Mouse (Mus musculus) kidney, postnatal 0 days (tissue): ENCODE results near the gene BC034090. TPM values are rescaled to one million over a fixed set of nuclear protein-coding genes. Genes with fewer than 3 reads are reported as not detected.
A peak's percentile ranks its signal among the peaks of the same experiment; 100 is the strongest.

Experiments
- ATAC-seq: fragments of 200-750 bp; cut with Nextera tagmentation; replicated peaks from 2 replicates; pipeline ENCODE4 v1.8.0; 2017; ENCODE audit warnings: low read depth, moderate number of reproducible peaks, moderate TSS enrichment, moderate library complexity; ENCODE audit not compliant: low FRiP score
- DNase-seq: peaks from one replicate; pipeline ENCODE4 v3.0.0-alpha.2; 2016; ENCODE audit warnings: low spot score
- H3K27ac ChIP-seq: fragments of 300-500 bp; sonication (generic); 2 replicates; pipeline ENCODE4 v1.5.1; 2014; ENCODE audit warnings: mild to moderate bottlenecking
- H3K27me3 ChIP-seq: fragments of 300-500 bp; sonication (generic); 2 replicates; pipeline ENCODE4 v1.6.1; 2014; ENCODE audit warnings: low read length, mixed read lengths; ENCODE audit not compliant: insufficient read depth
- H3K36me3 ChIP-seq: fragments of 300-500 bp; sonication (generic); 2 replicates; pipeline ENCODE4 v1.6.1; 2014; ENCODE audit warnings: low read length, mixed read lengths; ENCODE audit not compliant: insufficient read depth
- H3K4me1 ChIP-seq: fragments of 300-500 bp; sonication (generic); replicated peaks from 2 replicates; pipeline ENCODE4 v1.6.1; 2014; ENCODE audit warnings: antibody characterized with exemption, low read length, mixed read lengths; ENCODE audit not compliant: insufficient read depth
- H3K4me2 ChIP-seq: fragments of 300-500 bp; sonication (generic); 2 replicates; pipeline ENCODE4 v1.6.1; 2014; ENCODE audit warnings: mild to moderate bottlenecking, low read length, moderate library complexity, mixed read lengths
- H3K4me3 ChIP-seq: fragments of 300-500 bp; sonication (generic); replicated peaks from 2 replicates; pipeline ENCODE4 v1.5.1; 2014; ENCODE audit warnings: low read depth, low read length
- H3K9ac ChIP-seq: fragments of 300-500 bp; sonication (generic); 2 replicates; pipeline ENCODE4 v1.6.1; 2014; ENCODE audit warnings: low read depth, low read length
- H3K9me3 ChIP-seq: fragments of 300-500 bp; sonication (generic); replicated peaks from 2 replicates; pipeline ENCODE4 v1.6.1; 2016; ENCODE audit warnings: low read length, inconsistent platforms, mixed read lengths
- CTCF ChIP-seq: IDR thresholded peaks from 2 replicates; pipeline ENCODE4 v1.5.1; 2016; ENCODE audit warnings: antibody characterized with exemption, low read depth, mild to moderate bottlenecking, moderate library complexity
- WGBS: fragments of 180-500 bp; shearing (Covaris S2); extraction: QIAGEN DNeasy Blood & Tissue Kit; methylation state at CpG from one replicate; pipeline ENCODE4 v1.1.7; 2014; 5-methylcytosine and 5-hydroxymethylcytosine counted together
- polyA plus RNA-seq: library from polyadenylated mRNA; unstranded; fragments of >200 nt; fragmentation: Nextera tagmentation; extraction: Ambion mirVana; gene quantifications from 2 replicates; pipeline ENCODE4 v1.2.1, GENCODE M21; 2015

BC034090 gene
- polyA plus RNA-seq, 1 experiment from 2014 or later, result 9.9 TPM

GRCm38 (mm10) chr1:155247441-155247840 lies 3.2 kb upstream of the BC034090 start:
- H3K4me1 ChIP-seq, result 0 out of 2 replicates have a peak, but pooled peaks cover 6% of the 10 kb centered on the region
- H3K9ac ChIP-seq, result no peak overlapping the region
- no peaks in the 10 kb centered on the region for H3K27me3 ChIP-seq
- H3K9me3 ChIP-seq, result no peaks in the 10 kb centered on the region
- no peak overlapping the region for H3K4me3 ChIP-seq
- no peak for DNase-seq
- no peaks in the 10 kb centered on the region for H3K36me3 ChIP-seq
- WGBS, result 29% methylated on average over 5 of the region's 5 CpGs
- peak overlapping the region; percentile 80 for H3K27ac ChIP-seq
- peak; percentile 26; the same call in 1 of the 2 replicates for ATAC-seq
- H3K4me2 ChIP-seq, result no peak overlapping the region
- TF ChIP-seq CTCF, result no peak

GRCm38 (mm10) chr1:155245516-155245915 lies 1.3 kb upstream of the BC034090 start:
- H3K4me2 ChIP-seq, result peak overlapping the region; percentile 88
- ATAC-seq, result no peak
- no peaks in the 10 kb centered on the region for H3K9me3 ChIP-seq
- peaks cover 12% of the 10 kb centered on the region; the same call in 1 of the 2 replicates for H3K36me3 ChIP-seq
- peak overlapping the region; percentile 94; the same call in 1 of the 2 replicates for H3K27ac ChIP-seq
- peak overlapping the region; percentile 84; the same call in 1 of the 2 replicates for H3K9ac ChIP-seq
- WGBS, result 70% methylated on average over 7 of the region's 7 CpGs
- 0 out of 2 replicates have a peak, but pooled peaks cover 9% of the 10 kb centered on the region for H3K4me1 ChIP-seq
- no peaks in the 10 kb centered on the region for H3K27me3 ChIP-seq
- DNase-seq, result no peak
- no peak for TF ChIP-seq CTCF
- H3K4me3 ChIP-seq, result peak overlapping the region; percentile 71

GRCm38 (mm10) chr1:155244771-155245211 lies 547 bp upstream of the BC034090 start:
- 0 out of 2 replicates have a peak, but pooled peaks cover 11% of the 10 kb centered on the region for H3K4me1 ChIP-seq
- whole genome bisulfite sequencing, result 3% methylated on average over 29 of the region's 29 CpGs
- no peak for TF ChIP-seq CTCF
- peak overlapping the region; percentile 94 for H3K27ac ChIP-seq
- ATAC-seq (peak; percentile 22; the same call in 1 of the 2 replicates), DNase-seq (peak; percentile 53)
- no peaks in the 10 kb centered on the region for H3K9me3 ChIP-seq
- H3K9ac ChIP-seq, result peak overlapping the region; percentile 84
- H3K4me3 ChIP-seq, result peak overlapping the region; percentile 71
- H3K36me3 ChIP-seq, result peaks cover 12% of the 10 kb centered on the region; the same call in 1 of the 2 replicates
- H3K4me2 ChIP-seq, result peak overlapping the region; percentile 88
- H3K27me3 ChIP-seq, result no peaks in the 10 kb centered on the region

GRCm38 (mm10) chr1:155242488-155242745 lies 1.8 kb downstream of the BC034090 start:
- Histone ChIP-seq H3K27ac (0 out of 2 replicates have a peak overlapping the region, but pooled peaks have one; percentile 15), H3K4me1 (peaks cover 32% of the 10 kb centered on the region), H3K9me3 (no peaks in the 10 kb centered on the region), H3K36me3 (peaks cover 15% of the 10 kb centered on the region; the same call in 1 of the 2 replicates), H3K4me2 (no peak overlapping the region), H3K4me3 (no peak overlapping the region), H3K27me3 (no peaks in the 10 kb centered on the region), H3K9ac (no peak overlapping the region)
- no peak for TF ChIP-seq CTCF
- no peak for DNase-seq
- 33% methylated on average over 1 of the region's 1 CpGs for WGBS
- ATAC-seq, result no peak

- H3K4me2 ChIP-seq, result no peak overlapping the region
- ATAC-seq (no peak), DNase-seq (no peak)
- no peaks in the 10 kb centered on the region for H3K9me3 ChIP-seq
- no peak overlapping the region for H3K9ac ChIP-seq
- H3K4me3 ChIP-seq, result no peak overlapping the region
- WGBS, result 76% methylated on average over 12 of the region's 12 CpGs
- peak; percentile 22; the same call in 1 of the 2 replicates for TF ChIP-seq CTCF
- H3K27me3 ChIP-seq, result no peaks in the 10 kb centered on the region
- peaks cover 15% of the 10 kb centered on the region; the same call in 1 of the 2 replicates for H3K36me3 ChIP-seq
- H3K4me1 ChIP-seq, result peaks cover 35% of the 10 kb centered on the region
- H3K27ac ChIP-seq, result 0 out of 2 replicates have a peak overlapping the region, but pooled peaks have one; percentile 15
Measured at GRCm38 (mm10) chr1:155241701-155242487, 2.4 kb downstream of the BC034090 start.

DNA sequence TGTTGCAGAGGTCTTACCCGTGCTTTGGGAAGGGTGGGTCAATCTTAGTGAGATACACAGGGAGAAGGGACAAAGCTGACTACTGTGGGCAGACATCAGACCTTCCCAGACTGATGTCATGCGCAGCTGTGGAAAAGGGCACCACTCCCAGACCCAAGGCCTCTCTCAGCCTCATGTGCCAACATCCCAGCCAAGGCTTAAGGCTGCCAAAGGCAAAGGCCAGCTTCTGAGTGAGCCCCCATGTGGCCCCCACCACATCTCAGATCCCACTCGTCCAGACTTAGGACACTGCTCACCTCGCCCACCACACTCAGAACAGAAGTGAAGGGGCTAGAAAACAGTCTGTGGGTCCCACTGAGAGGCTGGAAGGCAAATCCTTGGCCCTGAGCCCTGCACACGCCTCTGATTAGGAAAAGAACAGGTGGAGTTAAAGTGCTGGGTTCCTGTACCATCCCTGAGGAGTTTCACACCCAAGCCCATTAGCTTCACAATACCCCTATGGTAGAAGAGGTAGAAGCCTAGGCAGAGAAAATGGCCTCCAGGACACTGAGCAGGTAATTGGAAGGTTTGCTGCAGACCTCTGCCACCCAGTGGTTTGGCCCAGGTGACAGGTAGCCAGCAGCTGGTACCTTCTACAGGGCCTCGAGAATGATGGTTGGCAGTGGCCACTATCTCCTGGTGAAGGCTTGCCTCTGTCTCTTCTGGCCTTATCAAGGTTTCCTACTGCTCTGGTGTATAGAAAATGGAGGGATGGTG lies 4.1 kb downstream of the BC034090 start:
- WGBS, result 87% methylated on average over 6 of the region's 6 CpGs
- H3K4me3 ChIP-seq, result no peak overlapping the region
- H3K27me3 ChIP-seq, result no peaks in the 10 kb centered on the region
- H3K27ac ChIP-seq, result peak overlapping the region; percentile 94; the same call in 1 of the 2 replicates
- DNase-seq, result no peak
- H3K36me3 ChIP-seq, result peaks cover 15% of the 10 kb centered on the region; the same call in 1 of the 2 replicates
- no peaks in the 10 kb centered on the region for H3K9me3 ChIP-seq
- peaks cover 36% of the 10 kb centered on the region for H3K4me1 ChIP-seq
- H3K4me2 ChIP-seq, result no peak overlapping the region
- no peak for ATAC-seq
- peak; percentile 38 for TF ChIP-seq CTCF
- H3K9ac ChIP-seq, result no peak overlapping the region
